Mouse (Mus musculus) cerebellum, postnatal 4 days (tissue): ENCODE data around the gene Gm17482.

Experiments
- DNase-seq, 2 experiments: peaks; one replicate each; pipeline ENCODE4 v3.0.0; 2022; ENCODE audit warnings: low spot score in 2 of 2, mixed read lengths in 1 of 2

Gm17482 gene

DNA sequence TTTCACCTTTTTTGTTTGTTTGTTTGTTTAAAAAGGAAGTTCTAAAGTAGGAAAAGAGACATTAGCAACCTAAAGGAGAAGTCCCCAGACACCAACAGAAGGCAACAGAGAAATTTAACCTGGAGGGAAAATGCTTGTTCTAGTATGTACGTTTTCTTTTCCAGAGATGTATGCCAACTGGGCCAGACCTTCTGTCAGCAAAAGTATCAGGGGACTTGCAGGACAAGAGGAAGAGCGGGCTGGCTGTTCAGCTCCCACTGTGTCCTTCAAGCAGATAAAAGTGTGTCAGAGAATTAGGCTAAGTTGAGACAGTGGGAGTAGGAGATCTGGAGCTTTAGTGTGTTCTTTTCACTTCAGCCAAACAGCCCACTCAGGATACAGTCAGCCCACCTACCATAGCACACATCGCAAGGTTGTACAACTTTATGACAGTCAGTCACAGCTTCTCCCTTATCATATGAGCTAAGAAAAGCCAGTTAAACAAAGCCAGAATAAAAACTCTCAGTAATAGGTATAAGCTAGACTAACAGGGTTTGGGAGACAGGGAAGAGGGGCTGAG, 18.4 kb downstream of the Gm17482 start:
- DNase-seq = no peak

DNA sequence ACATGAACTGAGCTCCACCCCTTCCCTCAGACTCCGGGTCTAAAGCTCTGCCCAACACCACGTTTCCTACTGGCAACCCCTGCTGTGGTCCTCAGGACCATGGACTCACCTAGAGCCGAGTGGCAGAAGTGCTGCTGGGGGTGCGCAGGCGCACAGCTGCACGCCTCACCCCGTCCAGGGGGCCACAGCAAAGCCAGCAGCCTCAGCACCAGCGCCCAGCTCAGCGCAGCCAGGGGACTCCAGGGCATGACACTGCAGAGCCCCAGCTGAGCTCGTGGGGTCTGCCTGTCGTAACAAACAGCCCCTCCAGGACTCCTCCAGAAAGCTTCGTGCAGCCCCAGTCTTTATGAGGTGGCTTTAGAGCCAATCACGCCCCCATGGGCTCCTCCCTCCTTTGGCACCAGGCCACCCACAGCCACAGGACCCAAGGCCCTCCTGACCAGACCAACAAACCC, 24.4 kb downstream of the Gm17482 start:
- peak in 1 of 2 experiments; percentile 56 for DNase-seq

DNA sequence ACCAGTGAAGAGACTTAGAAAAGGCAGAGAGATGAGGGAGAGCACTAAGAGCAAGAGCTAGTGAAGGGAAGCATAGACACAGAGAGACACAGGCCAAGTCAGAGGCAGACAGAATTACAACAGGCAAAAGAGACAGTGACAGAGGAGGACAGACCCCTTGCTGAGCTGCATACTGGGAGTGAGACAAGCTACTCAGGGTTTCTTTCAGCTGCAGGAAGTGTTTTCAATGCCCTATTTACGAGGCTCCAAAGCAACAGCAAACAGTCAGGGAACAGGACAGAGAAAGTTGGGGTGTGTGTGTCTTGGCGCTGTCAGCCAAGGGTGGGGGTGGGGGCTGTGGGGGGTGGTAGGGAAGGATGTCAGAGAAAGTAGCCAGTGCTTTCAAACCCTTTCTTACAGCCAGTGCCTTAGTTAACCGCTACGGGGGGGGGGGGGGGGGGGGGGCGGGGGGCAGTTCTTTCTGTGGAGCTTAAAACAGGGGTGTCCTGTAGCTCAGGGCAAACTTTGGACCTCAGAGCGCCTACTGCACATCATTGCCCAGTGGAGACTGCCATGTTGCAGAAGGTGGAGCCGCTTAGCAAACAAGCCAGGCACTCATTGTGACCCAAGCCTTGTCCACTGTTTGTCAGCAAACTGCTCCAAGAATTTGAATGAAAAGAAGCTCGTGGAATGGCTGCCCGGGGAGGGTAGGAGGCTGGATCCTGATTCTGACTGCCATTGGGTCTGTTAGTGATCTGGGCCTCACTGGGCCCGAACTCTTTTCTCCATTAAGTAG, 25.1 kb downstream of the Gm17482 start, which contains the start of gene Timp4:
Timp4 (minus strand) TSS at position 107 of the 775 bp plus-strand sequence.
- peak in 1 of 2 experiments; percentile 19 for DNase-seq

DNA sequence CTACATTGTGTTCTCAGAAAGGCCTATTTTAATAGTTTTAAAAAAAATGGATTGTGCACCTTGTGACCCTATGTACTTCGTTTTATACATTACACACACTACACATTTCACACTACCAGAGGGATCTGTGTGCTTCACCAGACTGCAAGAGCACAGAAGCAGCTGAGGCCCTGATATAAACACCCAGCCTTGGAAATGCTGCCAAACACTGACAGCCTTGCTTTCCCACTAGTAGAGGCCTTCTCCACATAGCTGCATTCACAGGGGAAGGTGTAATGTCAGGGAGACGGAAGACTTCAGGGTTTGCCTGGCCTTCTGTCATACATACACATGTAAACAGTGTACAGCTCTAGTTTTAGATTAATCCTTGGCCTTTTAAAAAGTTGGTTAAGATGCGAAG, 28.0 kb downstream of the Gm17482 start:
- no peak for DNase-seq

DNA sequence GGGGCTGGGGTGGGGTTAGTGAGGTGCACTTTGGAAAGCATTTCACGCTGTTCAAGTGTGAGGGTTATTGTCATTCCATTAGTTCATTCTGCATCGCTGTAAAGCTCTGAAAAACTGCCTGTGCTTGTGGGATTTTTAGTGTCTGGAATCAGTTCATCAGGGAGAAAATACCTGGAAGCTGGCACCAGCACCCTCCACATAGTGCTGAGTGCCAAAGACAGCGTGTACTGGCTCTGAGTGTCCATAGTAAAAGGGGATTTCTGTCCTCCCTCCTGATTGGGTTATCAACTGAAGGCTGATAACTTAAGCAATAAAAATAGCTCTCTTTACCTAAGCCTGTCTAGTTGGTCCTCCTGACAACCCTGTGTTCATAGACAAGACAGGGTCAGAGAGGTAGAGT, 33.4 kb downstream of the Gm17482 start:
- DNase-seq = no peak

DNA sequence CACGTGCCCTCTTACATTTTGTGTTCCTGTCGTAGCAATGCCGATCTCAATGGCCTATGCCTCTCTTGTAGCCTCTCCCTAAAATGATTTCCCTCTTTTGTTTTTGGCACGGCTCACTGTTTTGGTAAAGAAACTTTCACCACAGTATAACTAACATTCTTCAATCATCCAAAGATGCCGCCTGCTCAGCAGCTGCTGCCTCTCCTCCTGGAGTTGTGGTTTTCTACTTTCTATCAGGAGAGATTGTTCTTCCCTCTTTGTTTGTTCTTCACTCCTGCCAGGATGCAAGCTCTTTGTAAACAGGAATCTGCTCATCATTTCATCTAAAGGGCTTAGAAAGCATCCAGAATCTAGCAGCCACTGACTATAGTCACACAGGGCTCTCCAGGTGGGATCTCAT, 39.6 kb downstream of the Gm17482 start:
- DNase-seq = no peak

DNA sequence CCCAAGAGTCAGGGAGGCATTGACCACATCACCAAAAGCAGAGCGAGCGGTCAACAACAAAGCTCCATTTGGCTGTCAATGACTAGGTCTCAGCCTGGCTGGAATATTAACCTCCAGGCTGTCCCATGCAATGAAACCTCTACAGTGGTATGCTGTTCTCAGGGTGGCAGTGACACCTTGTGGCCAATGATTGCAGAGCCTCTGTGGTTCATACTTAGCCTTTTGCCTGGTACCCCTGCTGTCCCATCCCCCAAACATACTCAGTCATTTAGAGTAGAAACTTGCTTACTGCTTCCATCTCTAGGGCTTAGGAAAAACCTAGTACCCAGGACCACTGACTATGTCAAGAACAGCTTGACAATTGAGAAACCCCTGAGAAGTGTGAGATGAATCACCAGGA, 40.8 kb downstream of the Gm17482 start:
- DNase-seq = peak; percentile 49 to 79

DNA sequence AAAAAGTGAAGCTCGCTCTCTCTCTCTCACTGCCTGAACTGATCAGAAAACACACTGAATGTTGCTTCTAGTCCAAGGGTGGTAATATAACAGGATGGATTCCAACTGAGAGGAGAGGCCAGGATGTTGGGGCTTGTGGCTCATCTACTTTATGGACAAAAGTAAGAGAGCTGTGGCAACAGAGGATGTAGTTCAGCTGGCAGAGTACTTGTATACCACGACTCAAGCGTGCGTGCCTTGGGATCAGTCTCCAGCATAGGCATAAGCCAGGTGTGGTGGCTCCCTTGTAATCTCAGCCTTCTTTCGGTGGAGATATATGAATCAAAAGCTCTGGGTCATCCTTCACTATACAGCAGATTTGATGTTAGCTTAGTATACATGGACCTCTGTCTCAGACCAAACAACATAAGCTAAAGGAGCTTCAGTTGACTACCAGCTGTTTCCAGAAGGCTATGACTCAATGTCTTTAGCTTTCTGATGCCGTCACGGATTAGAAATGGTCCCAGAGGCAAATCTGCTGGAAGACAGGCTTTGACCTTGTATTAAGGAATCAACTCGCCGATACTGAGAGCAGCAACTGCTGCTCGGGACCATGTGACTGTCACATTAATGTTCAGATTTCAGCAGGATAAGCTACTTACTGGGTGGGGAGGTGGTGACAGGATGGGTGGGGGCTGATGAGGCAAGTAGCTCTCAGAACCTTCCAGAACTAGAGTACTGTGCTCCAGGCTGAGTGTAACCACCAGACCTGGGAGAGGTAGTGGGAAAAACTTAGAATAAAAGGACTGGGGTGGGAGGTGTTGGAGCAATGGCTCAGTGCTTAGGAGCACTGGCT, 41.6 kb downstream of the Gm17482 start:
- no peak for DNase-seq

DNA sequence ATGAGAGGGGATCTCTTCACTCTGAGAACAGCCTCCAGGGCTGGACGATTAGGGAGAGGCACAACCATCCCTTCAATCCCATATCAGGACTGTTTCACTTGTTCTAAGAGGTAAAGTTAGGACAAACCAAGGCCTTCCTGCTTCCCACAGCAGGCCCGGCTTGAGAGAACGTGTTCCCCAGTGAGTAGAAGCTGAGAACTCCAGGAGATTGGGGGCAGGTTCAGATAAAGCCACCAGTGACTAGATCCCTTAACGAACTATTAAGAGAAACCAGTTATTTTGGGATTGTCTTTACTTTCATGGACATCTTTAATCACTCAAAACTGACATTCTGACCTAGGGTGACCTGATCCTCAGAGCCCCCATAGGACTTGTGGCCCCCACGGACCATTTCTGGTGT, 42.4 kb downstream of the Gm17482 start:
- no peak for DNase-seq

DNA sequence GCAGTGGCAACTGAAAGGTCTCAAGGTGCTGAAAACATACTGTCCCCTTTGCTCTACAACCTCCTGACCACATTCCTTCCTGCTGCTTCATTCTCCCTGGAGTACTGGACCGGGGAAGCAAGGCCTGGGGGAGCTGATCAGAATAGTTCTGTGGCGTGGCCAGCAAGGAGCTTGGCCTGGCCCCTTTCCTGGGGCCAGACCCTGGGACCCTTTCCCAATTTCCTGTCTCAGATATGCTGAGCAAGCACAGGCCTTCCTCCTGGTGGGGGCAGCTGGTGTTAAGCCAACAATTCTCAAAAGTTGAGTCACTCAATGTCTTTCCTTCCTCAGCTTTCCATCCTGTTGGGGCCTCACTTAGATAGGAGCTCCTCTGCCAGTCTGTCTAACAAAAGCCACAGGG, 42.9 kb downstream of the Gm17482 start:
- DNase-seq = no peak

DNA sequence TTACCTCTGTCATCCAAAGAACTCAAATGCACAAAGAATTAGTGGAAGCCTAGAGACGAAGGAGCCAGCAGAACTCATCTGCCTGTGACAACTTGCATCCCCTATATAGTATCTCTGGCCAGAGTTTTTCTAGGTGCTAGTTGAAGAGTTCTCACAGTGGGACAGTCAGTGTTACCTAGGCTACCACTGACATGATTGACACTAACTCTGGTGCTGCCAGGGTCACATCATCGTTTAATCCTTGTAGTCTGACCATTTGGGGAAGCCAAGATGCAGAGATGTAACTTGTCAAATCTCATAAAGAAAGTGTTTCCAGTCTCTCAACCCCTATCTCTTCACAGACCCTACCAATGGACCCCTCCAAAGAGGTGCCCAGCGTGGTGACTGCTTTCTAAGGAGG, 44.2 kb downstream of the Gm17482 start:
- DNase-seq = no peak

DNA sequence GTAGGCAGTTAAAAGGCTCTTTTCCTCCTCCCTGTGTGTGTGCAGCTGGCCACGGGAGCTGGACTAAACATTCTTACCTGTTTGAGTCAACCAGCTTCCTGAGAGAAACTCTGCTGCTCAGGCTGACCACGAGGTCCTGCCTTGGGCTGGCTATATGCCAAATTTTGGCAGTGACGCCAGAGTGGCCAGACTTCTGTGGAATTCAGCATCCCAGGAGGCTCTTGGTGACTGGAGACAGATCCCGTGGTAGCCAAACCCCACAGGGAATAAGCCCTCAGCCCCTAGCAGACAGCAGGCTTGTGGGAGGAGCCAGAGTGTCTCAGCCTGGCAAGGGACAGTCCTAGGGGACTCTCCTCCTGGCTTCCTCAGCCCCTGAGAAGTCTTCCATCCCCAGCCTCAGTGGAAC, 44.7 kb downstream of the Gm17482 start:
- DNase-seq = peak in 1 of 2 experiments; percentile 18

DNA sequence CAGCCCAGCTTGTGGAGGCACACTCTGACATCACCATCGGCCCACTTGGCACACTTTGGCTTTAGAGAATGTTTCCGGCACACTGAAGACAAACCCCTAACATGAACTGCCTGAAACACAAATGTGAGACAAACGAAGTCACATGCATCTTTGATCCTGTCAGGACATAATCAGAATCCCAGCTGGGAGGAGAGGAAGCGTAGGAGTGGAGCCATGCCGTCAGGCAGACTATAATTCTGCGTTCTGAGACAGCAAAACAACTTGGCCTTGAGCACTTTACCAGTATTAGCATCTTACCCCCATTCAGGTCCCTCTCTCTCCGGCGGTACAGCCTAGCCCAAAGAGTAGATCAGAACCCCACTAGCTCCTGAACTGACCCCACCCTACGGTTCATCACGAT, 46.2 kb downstream of the Gm17482 start:
- no peak for DNase-seq

DNA sequence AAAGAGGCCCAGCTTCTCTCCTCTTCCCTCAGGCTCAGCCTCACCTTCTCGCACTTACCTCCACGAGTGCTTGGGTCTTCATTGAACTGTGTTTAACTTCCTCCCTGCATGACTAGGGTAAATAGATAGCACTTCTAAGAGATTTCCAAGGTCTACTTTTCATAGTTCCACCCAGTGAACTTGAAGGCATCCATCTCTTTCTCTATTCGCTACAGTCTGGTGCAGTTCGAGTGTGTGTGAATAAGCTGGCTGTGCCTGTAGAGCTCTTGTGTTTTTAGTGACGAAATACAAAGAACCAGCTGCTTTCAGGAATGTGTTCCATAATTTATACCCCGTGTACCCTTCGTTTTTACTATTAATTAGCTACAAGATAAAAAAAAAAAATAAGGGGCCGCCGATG, 47.6 kb downstream of the Gm17482 start:
- DNase-seq = no peak

DNA sequence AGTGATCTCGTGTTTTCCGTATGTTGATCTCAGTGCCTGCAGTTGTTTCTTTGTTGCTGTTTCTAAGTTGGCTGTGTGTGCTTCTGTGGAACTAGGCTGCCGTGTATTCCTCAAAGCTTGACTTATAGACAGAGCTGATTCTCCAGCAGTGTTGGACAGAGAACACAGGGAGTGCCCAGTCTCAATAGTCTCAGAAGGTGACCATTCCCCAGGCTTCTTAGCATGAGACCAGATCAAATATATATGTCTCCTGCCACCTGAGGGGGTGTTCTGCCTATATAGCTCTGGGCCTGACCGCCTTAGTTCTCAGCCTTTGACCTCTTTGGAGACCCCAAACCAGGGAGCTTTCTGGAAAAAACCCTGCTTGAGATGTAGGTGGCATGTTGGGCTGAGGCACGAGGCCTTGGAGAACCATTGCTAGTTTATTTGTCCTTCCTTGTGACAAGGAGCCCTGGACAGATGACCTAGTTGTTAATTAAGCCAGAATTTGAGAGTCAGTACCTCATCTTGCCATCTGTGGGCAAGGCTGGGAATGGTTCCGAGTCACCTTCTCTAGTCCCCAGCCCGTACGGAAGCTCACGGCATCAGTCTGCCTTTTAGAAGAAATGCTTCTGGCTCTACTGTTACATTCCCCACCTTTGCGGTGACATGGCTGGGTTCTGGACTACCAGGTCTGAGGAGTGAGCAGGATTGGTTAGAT, 48.1 kb downstream of the Gm17482 start:
- DNase-seq = no peak

DNA sequence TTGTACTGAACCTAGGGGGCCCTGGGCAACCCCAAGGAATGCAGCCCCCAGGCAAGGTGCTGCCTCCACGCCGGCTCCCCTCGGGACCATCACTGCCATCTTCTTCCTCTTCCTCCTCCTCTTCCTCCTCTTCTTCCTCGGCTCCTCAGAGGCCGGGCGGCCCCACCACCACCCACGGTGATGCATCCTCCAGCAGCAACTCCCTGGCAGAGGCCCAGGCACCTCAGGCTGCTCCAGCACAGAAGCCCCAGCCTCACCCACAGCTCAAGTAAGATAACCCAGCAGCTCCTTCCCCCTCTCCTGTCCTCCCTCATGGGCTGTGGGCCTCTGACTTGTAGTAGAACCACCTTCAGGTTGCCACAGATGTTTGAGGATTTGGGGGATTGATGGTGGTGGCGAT, 50.9 kb downstream of the Gm17482 start:
- no peak for DNase-seq

DNA sequence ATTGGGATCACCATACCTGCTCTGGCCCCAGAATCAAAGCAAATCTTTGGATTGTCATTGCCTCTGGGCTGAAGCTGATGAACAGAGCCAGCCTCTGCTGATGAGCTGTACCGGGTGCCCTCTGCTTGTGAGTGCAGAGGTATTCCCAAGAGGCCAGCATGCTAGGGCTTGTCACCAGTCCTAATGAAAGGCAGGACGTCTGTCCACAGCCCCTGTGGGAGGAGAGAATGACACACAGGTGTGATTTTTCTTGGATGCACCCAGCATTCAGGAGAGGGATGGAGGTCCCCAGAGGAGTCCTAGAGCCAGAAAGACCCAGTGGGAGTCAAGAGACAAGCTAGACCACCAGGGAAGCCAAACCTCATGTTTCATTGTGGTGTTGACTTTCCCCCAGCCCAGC, 52.5 kb downstream of the Gm17482 start:
- no peak for DNase-seq

DNA sequence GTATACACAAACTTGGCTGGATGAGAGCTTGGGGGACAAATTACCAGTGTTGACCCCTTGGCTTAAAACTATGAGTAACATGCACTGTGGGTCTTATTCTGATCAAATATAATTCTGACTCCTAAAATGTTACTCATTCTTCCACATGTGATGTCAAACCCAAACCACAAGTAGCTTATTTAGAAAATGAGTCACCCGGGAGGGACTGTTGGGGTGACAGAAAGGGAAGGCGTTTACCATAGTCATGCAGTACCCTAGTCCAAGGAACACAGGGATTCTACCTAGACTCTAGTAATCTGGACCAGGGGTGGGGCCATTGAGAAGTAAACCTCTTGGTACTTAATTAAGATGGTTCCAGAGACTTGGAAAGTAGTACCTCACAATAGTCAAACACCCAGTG, 57.0 kb downstream of the Gm17482 start:
- no peak for DNase-seq

DNA sequence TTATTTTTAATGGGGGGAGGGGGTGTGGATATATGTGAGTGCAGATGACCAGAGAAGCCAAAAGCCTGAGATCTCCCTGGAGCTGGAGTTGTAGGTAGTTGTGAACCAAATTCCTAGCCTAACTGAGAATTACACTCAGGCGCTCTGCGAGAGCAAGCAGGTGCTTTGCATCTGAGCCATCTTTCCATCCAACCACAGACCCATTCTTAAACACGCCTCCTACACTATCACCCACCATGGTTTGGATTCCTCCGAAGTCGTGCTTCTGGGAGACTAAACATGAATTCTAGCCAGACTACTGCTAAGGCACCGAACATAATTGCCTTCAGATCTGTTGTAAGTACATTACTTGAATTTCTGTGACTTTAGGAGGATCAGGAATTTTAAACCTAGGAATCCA, 59.3 kb downstream of the Gm17482 start:
- DNase-seq = no peak

DNA sequence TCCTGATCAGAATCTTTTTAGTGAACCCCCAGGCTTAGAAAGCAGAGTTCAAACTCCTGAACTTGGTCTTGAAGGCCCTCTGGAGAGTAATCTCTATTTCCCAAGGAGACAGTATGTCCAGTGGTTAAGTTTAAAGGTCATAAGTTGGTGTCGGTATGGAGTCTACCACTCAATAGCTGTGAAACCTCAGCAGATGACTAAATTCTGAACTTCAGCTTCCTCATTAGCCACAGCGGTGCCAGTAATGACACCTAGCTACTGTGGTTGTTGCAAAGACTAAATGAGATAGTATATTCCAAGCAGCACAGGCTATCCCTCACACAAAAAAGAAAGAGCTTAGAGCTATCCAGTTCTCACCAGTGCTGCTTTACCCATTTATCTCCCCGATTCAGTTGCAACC, 61.1 kb downstream of the Gm17482 start:
- no peak for DNase-seq

DNA sequence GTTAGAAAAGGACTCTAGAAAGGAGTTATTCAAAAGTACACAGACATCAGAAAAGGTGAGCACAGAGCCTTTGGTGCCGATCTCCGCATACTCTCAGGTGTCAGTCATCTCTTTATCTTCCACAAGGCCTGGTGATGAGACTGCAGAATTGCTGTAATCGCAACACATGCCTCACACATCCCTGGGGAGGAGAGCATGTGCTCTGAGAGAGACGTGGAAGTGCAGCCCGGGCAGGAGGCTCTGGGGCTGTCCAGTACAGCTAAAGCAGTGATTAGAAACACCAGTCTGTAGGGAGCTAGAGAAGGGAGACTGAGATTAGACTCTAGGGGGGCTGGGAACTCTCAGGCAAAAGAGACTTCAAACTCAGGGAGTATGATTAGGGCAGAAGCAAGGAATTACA, 63.4 kb downstream of the Gm17482 start:
- no peak for DNase-seq

DNA sequence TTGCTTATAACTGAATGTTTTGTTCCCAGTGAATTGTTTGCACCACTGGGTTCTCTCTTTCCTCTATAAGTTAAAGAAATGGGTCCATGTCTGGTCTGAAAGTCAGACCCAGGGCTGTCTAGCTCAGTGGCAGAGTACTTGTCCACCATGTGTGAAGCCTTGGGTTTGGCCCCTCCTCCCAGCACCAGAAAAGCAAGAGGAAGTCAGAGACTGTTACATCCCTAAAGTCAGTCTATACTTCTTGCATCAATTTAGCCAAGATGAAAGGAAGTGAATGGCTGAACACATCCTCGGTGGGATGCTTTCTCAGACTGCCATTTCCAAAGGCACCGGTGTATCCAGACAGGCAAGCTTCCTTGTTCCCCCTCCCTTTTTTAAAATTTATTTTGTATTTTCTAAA, 63.9 kb downstream of the Gm17482 start:
- no peak for DNase-seq
